ENCODE assay signal across 9 mouse cellular contexts in the genomic region with DNA sequence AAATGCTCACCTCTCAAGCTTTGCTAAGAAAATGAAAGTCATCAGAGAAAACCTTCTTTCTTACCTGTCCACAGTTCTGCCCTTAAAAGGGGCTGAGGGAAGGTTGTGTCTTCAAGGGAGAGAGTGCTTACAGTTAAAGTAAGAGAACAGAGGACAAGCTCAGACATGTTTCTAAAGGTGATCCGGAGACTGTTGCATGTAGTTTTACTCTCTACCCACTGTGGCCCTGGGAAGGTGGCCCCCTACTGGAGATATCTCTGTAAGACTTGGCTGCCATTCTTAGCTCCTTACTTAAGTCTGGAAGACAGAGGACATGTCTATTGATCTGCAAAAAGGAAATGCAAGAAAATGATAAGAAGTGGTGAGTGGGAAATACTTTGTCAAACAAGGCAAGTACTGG. TPM values are rescaled to one million over a fixed set of nuclear protein-coding genes. Genes with fewer than 3 reads are reported as not detected.
DNase-seq lines count a peak whose midpoint lies in the region.
"Had no signal": no experiment of that assay in that cellular context is flagged by ENCODE, and none has a peak within 500 bp of the region (broad histone marks: within the 10 kb centered on the region; RNA-seq: fewer than 3 reads in every experiment).

No protein-coding gene starts in this region.

- peak; percentile 12 for DNase-seq in embryo, embryonic 10 days (ENCODE audit: low spot score)
- no peak for DNase-seq in embryo, embryonic 11 days
- peak; percentile 57 for DNase-seq in CD4-positive helper T cell, adult 2 months (ENCODE audit: low read depth, low spot score)
- peak; percentile 36 to 50 for DNase-seq in adrenal gland, postnatal 36 days
- peak; percentile 17 for DNase-seq in lung, postnatal 14 days
- no peak for DNase-seq in retina, postnatal 1 day
- no peak for DNase-seq in gastrocnemius, adult 8-10 months (ENCODE audit: low spot score in 2 of 2)
- no peak for DNase-seq in urinary bladder, postnatal 4 days (ENCODE audit: low spot score in 2 of 2)
- DNase-seq: heart, postnatal 4 days had no signal

RNA-seq across cellular contexts. Expression of gene Gm9958, which starts 16.1 kb away (rescaled TPM):
- 1 to 10 TPM; 2.2 to 3.4 TPM for total RNA-seq in adrenal gland, postnatal 36 days (2021)
- under 1 TPM; 0.19 to 0.46 (median 0.31) TPM for total RNA-seq in gastrocnemius, adult 8-10 months (2022)

RNA-seq across cellular contexts. Expression of gene Ankrd17, which starts 16.7 kb away (rescaled TPM):
- 10 to 100 TPM; 88.8 to 91.5 TPM for total RNA-seq in adrenal gland, postnatal 36 days (2021)
- total RNA-seq in gastrocnemius, adult 8-10 months (2022), result 10 to 100 TPM; 46.3 to 52.5 (median 48.1) TPM

Comparison
In these comparisons a context has a peak if more than half of its experiments do, and no peak if none do; other contexts are left out.
1. DNase-seq: peak in embryo, embryonic 10 days (single experiment), CD4-positive helper T cell, adult 2 months (single experiment), adrenal gland, postnatal 36 days (2 of 2) and lung, postnatal 14 days (single experiment); none in embryo, embryonic 11 days (single experiment), retina, postnatal 1 day (single experiment), gastrocnemius, adult 8-10 months (0 of 2) and urinary bladder, postnatal 4 days (0 of 2).